Mouse (Mus musculus) kidney, postnatal 0 days (tissue): ENCODE data around the gene Map3k6. TPM values are rescaled to one million over a fixed set of nuclear protein-coding genes. Genes with fewer than 3 reads are reported as not detected.

ENCODE experiments used
- ATAC-seq: fragments of 200-750 bp; cut with Nextera tagmentation; replicated peaks from 2 replicates; pipeline ENCODE4 v1.8.0; 2017; ENCODE audit warnings: low read depth, moderate number of reproducible peaks, moderate TSS enrichment, moderate library complexity; ENCODE audit not compliant: low FRiP score
- DNase-seq: peaks from one replicate; pipeline ENCODE4 v3.0.0-alpha.2; 2016; ENCODE audit warnings: low spot score
- H3K27ac ChIP-seq: fragments of 300-500 bp; sonication (generic); 2 replicates; pipeline ENCODE4 v1.5.1; 2014; ENCODE audit warnings: mild to moderate bottlenecking
- H3K27me3 ChIP-seq: fragments of 300-500 bp; sonication (generic); 2 replicates; pipeline ENCODE4 v1.6.1; 2014; ENCODE audit warnings: low read length, mixed read lengths; ENCODE audit not compliant: insufficient read depth
- H3K36me3 ChIP-seq: fragments of 300-500 bp; sonication (generic); 2 replicates; pipeline ENCODE4 v1.6.1; 2014; ENCODE audit warnings: low read length, mixed read lengths; ENCODE audit not compliant: insufficient read depth
- H3K4me1 ChIP-seq: fragments of 300-500 bp; sonication (generic); replicated peaks from 2 replicates; pipeline ENCODE4 v1.6.1; 2014; ENCODE audit warnings: antibody characterized with exemption, low read length, mixed read lengths; ENCODE audit not compliant: insufficient read depth
- H3K4me2 ChIP-seq: fragments of 300-500 bp; sonication (generic); 2 replicates; pipeline ENCODE4 v1.6.1; 2014; ENCODE audit warnings: mild to moderate bottlenecking, low read length, moderate library complexity, mixed read lengths
- H3K4me3 ChIP-seq: fragments of 300-500 bp; sonication (generic); replicated peaks from 2 replicates; pipeline ENCODE4 v1.5.1; 2014; ENCODE audit warnings: low read depth, low read length
- H3K9ac ChIP-seq: fragments of 300-500 bp; sonication (generic); 2 replicates; pipeline ENCODE4 v1.6.1; 2014; ENCODE audit warnings: low read depth, low read length
- H3K9me3 ChIP-seq: fragments of 300-500 bp; sonication (generic); replicated peaks from 2 replicates; pipeline ENCODE4 v1.6.1; 2016; ENCODE audit warnings: low read length, inconsistent platforms, mixed read lengths
- CTCF ChIP-seq: IDR thresholded peaks from 2 replicates; pipeline ENCODE4 v1.5.1; 2016; ENCODE audit warnings: antibody characterized with exemption, low read depth, mild to moderate bottlenecking, moderate library complexity
- WGBS: fragments of 180-500 bp; shearing (Covaris S2); extraction: QIAGEN DNeasy Blood & Tissue Kit; methylation state at CpG from one replicate; pipeline ENCODE4 v1.1.7; 2014; 5-methylcytosine and 5-hydroxymethylcytosine counted together
- polyA plus RNA-seq: library from polyadenylated mRNA; unstranded; fragments of >200 nt; fragmentation: Nextera tagmentation; extraction: Ambion mirVana; gene quantifications from 2 replicates; pipeline ENCODE4 v1.2.1, GENCODE M21; 2015

The Map3k6 gene
- polyA plus RNA-seq, 1 experiment from 2014 or later, result 4.2 TPM

GRCm38 (mm10) chr4:133237911-133238310 lies 2.7 kb upstream of the Map3k6 start:
- no peaks in the 10 kb centered on the region for H3K9me3 ChIP-seq
- 84% methylated on average over 4 of the region's 4 CpGs for WGBS
- H3K27ac ChIP-seq, result no peak overlapping the region
- DNase-seq (no peak), ATAC-seq (no peak)
- H3K9ac ChIP-seq, result no peak overlapping the region
- H3K4me2 ChIP-seq, result no peak overlapping the region
- H3K4me3 ChIP-seq, result no peak overlapping the region
- 0 out of 2 replicates have a peak, but pooled peaks cover 4% of the 10 kb centered on the region for H3K27me3 ChIP-seq
- 0 out of 2 replicates have a peak, but pooled peaks cover 9% of the 10 kb centered on the region for H3K4me1 ChIP-seq
- no peaks in the 10 kb centered on the region for H3K36me3 ChIP-seq
- TF ChIP-seq CTCF, result no peak

DNA sequence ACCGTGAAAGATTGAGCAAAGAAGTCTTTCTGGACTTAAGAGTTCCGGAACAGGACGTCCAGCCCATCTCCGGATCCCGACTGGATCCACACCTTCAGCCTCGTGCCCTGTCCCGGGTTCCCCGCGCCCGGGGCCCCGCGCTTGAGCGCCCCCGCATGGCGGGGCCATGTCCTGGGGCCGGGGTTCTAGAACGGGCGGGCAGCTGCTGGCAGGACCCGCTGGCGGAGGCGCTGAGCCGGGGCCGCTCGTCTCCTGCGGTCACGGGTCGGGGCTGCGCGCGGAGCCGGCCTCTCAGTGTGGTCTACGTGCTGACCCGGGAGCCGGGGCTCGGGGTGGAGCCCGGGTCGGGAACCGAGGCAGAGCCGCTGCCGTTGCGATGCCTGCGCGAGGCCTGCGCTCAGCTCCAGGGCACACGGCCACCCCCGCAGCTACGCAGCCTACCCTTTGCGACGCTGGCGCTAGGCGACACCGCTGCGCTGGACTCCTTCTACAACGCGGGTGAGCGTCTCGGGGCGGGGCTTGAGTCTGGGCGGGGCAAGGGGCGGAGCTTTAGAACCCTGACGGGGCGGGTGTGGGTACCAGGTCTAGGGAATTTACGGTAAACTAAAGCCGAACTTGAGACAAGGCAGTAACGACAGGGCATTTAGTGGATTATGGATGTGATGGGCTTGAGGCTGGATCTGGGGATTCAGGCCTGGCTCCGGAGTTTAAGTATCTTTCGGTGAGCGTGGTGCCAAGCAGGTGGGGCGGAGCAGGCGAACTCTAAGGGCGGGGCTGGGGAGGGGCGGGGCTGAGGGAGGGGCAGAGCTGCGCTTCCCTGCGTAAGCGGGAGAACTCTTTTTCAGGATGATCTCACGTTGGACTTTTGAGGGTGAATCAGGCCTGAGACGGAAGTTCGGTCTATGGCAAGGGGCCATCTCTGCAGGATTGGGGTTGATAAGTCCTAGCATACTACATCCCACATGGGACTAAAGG lies 603 bp downstream of the Map3k6 start:
- Histone ChIP-seq H3K9me3 (no peaks in the 10 kb centered on the region), H3K4me3 (peak overlapping the region; percentile 54), H3K27ac (peak overlapping the region; percentile 88), H3K4me2 (peak overlapping the region; percentile 93), H3K36me3 (no peaks in the 10 kb centered on the region), H3K9ac (peak overlapping the region; percentile 64), H3K27me3 (0 out of 2 replicates have a peak, but pooled peaks cover 4% of the 10 kb centered on the region), H3K4me1 (0 out of 2 replicates have a peak, but pooled peaks cover 9% of the 10 kb centered on the region)
- ATAC-seq, result peak; percentile 89
- peak; percentile 39 for TF ChIP-seq CTCF
- peak; percentile 91 for DNase-seq
- WGBS, result under 1% methylated on average over 73 of the region's 78 CpGs

GRCm38 (mm10) chr4:133241910-133242309 lies 1.3 kb downstream of the Map3k6 start:
- 0 out of 2 replicates have a peak, but pooled peaks cover 9% of the 10 kb centered on the region for H3K4me1 ChIP-seq
- H3K36me3 ChIP-seq, result no peaks in the 10 kb centered on the region
- H3K9ac ChIP-seq, result peak overlapping the region; percentile 5; the same call in 1 of the 2 replicates
- no peak for TF ChIP-seq CTCF
- WGBS, result 35% methylated on average over 11 of the region's 11 CpGs
- 0 out of 2 replicates have a peak, but pooled peaks cover 4% of the 10 kb centered on the region for H3K27me3 ChIP-seq
- H3K4me3 ChIP-seq, result peak overlapping the region; percentile 54; the same call in 1 of the 2 replicates
- no peaks in the 10 kb centered on the region for H3K9me3 ChIP-seq
- peak overlapping the region; percentile 93 for H3K4me2 ChIP-seq
- 0 out of 2 replicates have a peak overlapping the region, but pooled peaks have one; percentile 88 for H3K27ac ChIP-seq
- no peak for DNase-seq
- ATAC-seq, result no peak

DNA sequence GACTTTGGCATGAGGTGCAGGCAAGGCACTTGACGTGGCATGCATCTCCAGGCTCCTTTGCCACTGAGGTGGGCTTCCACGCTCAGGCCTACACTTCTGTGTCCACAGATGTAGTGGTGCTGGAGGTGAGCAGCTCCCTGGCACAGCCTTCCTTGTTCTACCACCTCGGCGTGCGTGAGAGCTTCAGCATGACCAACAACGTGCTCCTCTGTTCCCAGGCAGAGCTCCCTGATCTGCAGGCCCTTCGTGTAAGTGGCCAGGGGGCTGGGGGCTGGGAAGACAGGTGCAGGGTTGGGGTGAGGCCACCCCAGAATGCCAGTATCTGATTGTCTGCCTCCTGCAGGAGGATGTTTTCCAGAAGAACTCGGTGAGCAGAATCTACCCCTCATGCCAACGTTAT lies 2.1 kb downstream of the Map3k6 start:
- H3K9ac ChIP-seq, result no peak overlapping the region
- 0 out of 2 replicates have a peak, but pooled peaks cover 4% of the 10 kb centered on the region for H3K27me3 ChIP-seq
- 0 out of 2 replicates have a peak, but pooled peaks cover 9% of the 10 kb centered on the region for H3K4me1 ChIP-seq
- H3K4me3 ChIP-seq, result no peak overlapping the region
- no peak overlapping the region for H3K4me2 ChIP-seq
- H3K36me3 ChIP-seq, result no peaks in the 10 kb centered on the region
- ATAC-seq (no peak), DNase-seq (no peak)
- 70% methylated on average over 9 of the region's 9 CpGs for WGBS
- no peaks in the 10 kb centered on the region for H3K9me3 ChIP-seq
- no peak for TF ChIP-seq CTCF
- no peak overlapping the region for H3K27ac ChIP-seq

DNA sequence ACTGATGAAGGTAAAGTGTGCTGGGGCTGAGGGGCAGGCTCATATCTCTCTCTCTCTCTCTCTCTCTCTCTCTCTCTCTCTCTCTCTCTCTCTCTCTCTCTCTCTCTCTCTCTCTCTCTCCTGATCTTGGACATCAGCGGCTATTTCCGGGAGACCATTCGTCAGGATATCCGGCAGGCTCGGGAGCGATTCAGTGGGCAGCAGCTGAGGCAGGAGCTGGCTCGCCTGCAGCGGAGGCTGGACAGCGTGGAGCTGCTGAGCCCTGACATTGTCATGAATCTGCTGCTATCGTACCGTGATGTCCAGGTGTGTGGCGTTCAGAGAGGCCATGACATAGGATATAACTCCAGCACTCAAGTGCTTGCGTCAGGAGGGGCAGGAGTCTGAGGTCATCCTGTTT lies 2.9 kb downstream of the Map3k6 start:
- Histone ChIP-seq H3K27me3 (0 out of 2 replicates have a peak, but pooled peaks cover 4% of the 10 kb centered on the region), H3K27ac (no peak overlapping the region), H3K9me3 (no peaks in the 10 kb centered on the region), H3K4me2 (no peak overlapping the region), H3K4me1 (0 out of 2 replicates have a peak, but pooled peaks cover 9% of the 10 kb centered on the region), H3K9ac (no peak overlapping the region), H3K4me3 (no peak overlapping the region), H3K36me3 (no peaks in the 10 kb centered on the region)
- ATAC-seq (no peak), DNase-seq (no peak)
- WGBS, result 16% methylated on average over 13 of the region's 13 CpGs
- TF ChIP-seq CTCF, result no peak

- Histone ChIP-seq H3K27ac (no peak overlapping the region), H3K9ac (no peak overlapping the region), H3K4me1 (0 out of 2 replicates have a peak, but pooled peaks cover 9% of the 10 kb centered on the region), H3K9me3 (no peaks in the 10 kb centered on the region), H3K4me2 (no peak overlapping the region), H3K4me3 (no peak overlapping the region), H3K27me3 (0 out of 2 replicates have a peak, but pooled peaks cover 4% of the 10 kb centered on the region), H3K36me3 (no peaks in the 10 kb centered on the region)
- WGBS, result 88% methylated on average over 1 of the region's 1 CpGs
- DNase-seq, result no peak
- no peak for TF ChIP-seq CTCF
- ATAC-seq, result no peak
Measured at GRCm38 (mm10) chr4:133244289-133244688, 3.7 kb downstream of the Map3k6 start.
